Mouse (Mus musculus) heart, embryonic 11.5 days (tissue): ENCODE results near the gene Slc6a12. TPM values are rescaled to one million over a fixed set of nuclear protein-coding genes. Genes with fewer than 3 reads are reported as not detected.

Source experiments
- ATAC-seq: fragments of 200-750 bp; cut with Nextera tagmentation; replicated peaks from 2 replicates; pipeline ENCODE4 v1.8.0; 2017; ENCODE audit warnings: moderate library complexity; ENCODE audit not compliant: insufficient number of reproducible peaks, low FRiP score, low TSS enrichment
- H3K27ac ChIP-seq: fragments of 300-500 bp; sonication (generic); 2 replicates; pipeline ENCODE4 v1.5.1; 2014; ENCODE audit warnings: mild to moderate bottlenecking, low read depth, low read length
- H3K27me3 ChIP-seq: fragments of 300-500 bp; sonication (generic); 2 replicates; pipeline ENCODE4 v1.6.1; 2014; ENCODE audit warnings: mild to moderate bottlenecking, low read length, mixed read lengths; ENCODE audit not compliant: control insufficient read depth, insufficient read depth
- H3K36me3 ChIP-seq: fragments of 300-500 bp; sonication (generic); 2 replicates; pipeline ENCODE4 v1.6.1; 2014; ENCODE audit warnings: mild to moderate bottlenecking, low read length, moderate library complexity, mixed read lengths; ENCODE audit not compliant: control insufficient read depth, insufficient read depth
- H3K4me1 ChIP-seq: fragments of 300-500 bp; sonication (generic); 2 replicates; pipeline ENCODE4 v1.6.1; 2014; ENCODE audit warnings: low read length; ENCODE audit not compliant: control insufficient read depth, insufficient read depth
- H3K4me2 ChIP-seq: fragments of 300-500 bp; sonication (generic); 2 replicates; pipeline ENCODE4 v1.6.1; 2014; ENCODE audit warnings: mild to moderate bottlenecking, moderate library complexity
- H3K4me3 ChIP-seq: fragments of 300-500 bp; sonication (generic); 2 replicates; pipeline ENCODE4 v1.5.1; 2014; ENCODE audit warnings: low read depth, low read length
- H3K9ac ChIP-seq: fragments of 300-500 bp; sonication (generic); 2 replicates; pipeline ENCODE4 v1.6.1; 2014; ENCODE audit warnings: mild to moderate bottlenecking, low read depth, low read length, moderate library complexity
- H3K9me3 ChIP-seq: fragments of 300-500 bp; sonication (generic); replicated peaks from 2 replicates; pipeline ENCODE4 v1.6.1; 2016; ENCODE audit warnings: low read length; ENCODE audit not compliant: control insufficient read depth
- WGBS: fragments of 180-500 bp; shearing (Covaris S2); extraction: QIAGEN DNeasy Blood & Tissue Kit; methylation state at CpG from one replicate; pipeline ENCODE4 v1.1.7; 2014; ENCODE audit not compliant: insufficient replicate concordance; 5-methylcytosine and 5-hydroxymethylcytosine counted together
- polyA plus RNA-seq: library from polyadenylated mRNA; unstranded; fragments of >200 nt; fragmentation: Nextera tagmentation; extraction: Ambion mirVana; gene quantifications from 2 replicates; pipeline ENCODE4 v1.2.1, GENCODE M21; 2014

The Slc6a12 gene
- polyA plus RNA-seq, 1 experiment from 2014 or later, result 0.24 TPM

- 75% methylated on average over 8 of the region's 8 CpGs for WGBS
- H3K36me3 ChIP-seq, result no peaks in the 10 kb centered on the region
- H3K9me3 ChIP-seq, result no peaks in the 10 kb centered on the region
- ATAC-seq, result no peak
- no peaks in the 10 kb centered on the region for H3K4me1 ChIP-seq
- no peak overlapping the region for H3K9ac ChIP-seq
- H3K27ac ChIP-seq, result no peak overlapping the region
- no peak overlapping the region for H3K4me3 ChIP-seq
- H3K4me2 ChIP-seq, result no peak overlapping the region
- peaks cover 31% of the 10 kb centered on the region for H3K27me3 ChIP-seq
Measured at GRCm38 (mm10) chr6:121380576-121380975, 37.7 kb downstream of the Slc6a12 start.

- ATAC-seq, result no peak
- Histone ChIP-seq H3K9ac (no peak overlapping the region), H3K27ac (no peak overlapping the region), H3K4me3 (no peak overlapping the region), H3K9me3 (no peaks in the 10 kb centered on the region), H3K4me1 (no peaks in the 10 kb centered on the region), H3K4me2 (no peak overlapping the region), H3K36me3 (no peaks in the 10 kb centered on the region), H3K27me3 (peaks cover 33% of the 10 kb centered on the region)
- WGBS, result 58% methylated on average over 10 of the region's 10 CpGs
Measured at GRCm38 (mm10) chr6:121382071-121382470, 39.2 kb downstream of the Slc6a12 start.

GRCm38 (mm10) chr6:121385397-121385796 lies 42.5 kb downstream of the Slc6a12 start:
- Histone ChIP-seq H3K27ac (no peak overlapping the region), H3K4me1 (no peaks in the 10 kb centered on the region), H3K36me3 (no peaks in the 10 kb centered on the region), H3K27me3 (peaks cover 26% of the 10 kb centered on the region), H3K4me2 (no peak overlapping the region), H3K9me3 (no peaks in the 10 kb centered on the region), H3K9ac (no peak overlapping the region), H3K4me3 (no peak overlapping the region)
- ATAC-seq, result no peak
- WGBS, result 84% methylated on average over 3 of the region's 3 CpGs

- no peaks in the 10 kb centered on the region for H3K36me3 ChIP-seq
- H3K27ac ChIP-seq, result no peak overlapping the region
- 0 out of 2 replicates have a peak, but pooled peaks cover 5% of the 10 kb centered on the region for H3K9me3 ChIP-seq
- H3K4me3 ChIP-seq, result no peak overlapping the region
- WGBS, result 77% methylated on average over 4 of the region's 4 CpGs
- no peak overlapping the region for H3K4me2 ChIP-seq
- H3K4me1 ChIP-seq, result no peaks in the 10 kb centered on the region
- H3K27me3 ChIP-seq, result peaks cover 3% of the 10 kb centered on the region; the same call in 1 of the 2 replicates
- no peak for ATAC-seq
- H3K9ac ChIP-seq, result no peak overlapping the region
Measured at GRCm38 (mm10) chr6:121392610-121393252, 49.9 kb downstream of the Slc6a12 start.

- Histone ChIP-seq H3K4me1 (no peaks in the 10 kb centered on the region), H3K27ac (no peak overlapping the region), H3K9ac (no peak overlapping the region), H3K9me3 (no peaks in the 10 kb centered on the region), H3K4me3 (no peak overlapping the region), H3K36me3 (no peaks in the 10 kb centered on the region), H3K27me3 (no peaks in the 10 kb centered on the region), H3K4me2 (no peak overlapping the region)
- no peak for ATAC-seq
- WGBS, result 82% methylated on average over 6 of the region's 6 CpGs
Measured at GRCm38 (mm10) chr6:121401140-121401539, 58.3 kb downstream of the Slc6a12 start.

- Histone ChIP-seq H3K27ac (no peak overlapping the region), H3K4me2 (no peak overlapping the region), H3K4me3 (no peak overlapping the region), H3K9ac (no peak overlapping the region), H3K9me3 (no peaks in the 10 kb centered on the region), H3K4me1 (no peaks in the 10 kb centered on the region), H3K27me3 (no peaks in the 10 kb centered on the region), H3K36me3 (no peaks in the 10 kb centered on the region)
- ATAC-seq, result no peak
- WGBS, result 82% methylated on average over 14 of the region's 14 CpGs
Measured at GRCm38 (mm10) chr6:121401826-121402660, 59.2 kb downstream of the Slc6a12 start.

GRCm38 (mm10) chr6:121402661-121403244 lies 59.9 kb downstream of the Slc6a12 start:
- 83% methylated on average over 8 of the region's 8 CpGs for WGBS
- no peaks in the 10 kb centered on the region for H3K36me3 ChIP-seq
- H3K27me3 ChIP-seq, result no peaks in the 10 kb centered on the region
- H3K27ac ChIP-seq, result no peak overlapping the region
- H3K9me3 ChIP-seq, result no peaks in the 10 kb centered on the region
- H3K9ac ChIP-seq, result no peak overlapping the region
- H3K4me3 ChIP-seq, result no peak overlapping the region
- no peak overlapping the region for H3K4me2 ChIP-seq
- H3K4me1 ChIP-seq, result no peaks in the 10 kb centered on the region
- no peak for ATAC-seq

GRCm38 (mm10) chr6:121405311-121405710 lies 62.4 kb downstream of the Slc6a12 start:
- Histone ChIP-seq H3K4me1 (no peaks in the 10 kb centered on the region), H3K4me2 (no peak overlapping the region), H3K36me3 (no peaks in the 10 kb centered on the region), H3K4me3 (no peak overlapping the region), H3K27me3 (peaks cover 6% of the 10 kb centered on the region), H3K9me3 (no peaks in the 10 kb centered on the region), H3K27ac (no peak overlapping the region), H3K9ac (no peak overlapping the region)
- WGBS, result 82% methylated on average over 8 of the region's 8 CpGs
- no peak for ATAC-seq
